Mouse (Mus musculus): ENCODE results near the gene Slco1a6.
"Not testable (repeated sequence)": the region's sequence is repeated elsewhere in the genome, so short reads cannot be mapped to it uniquely, and the experiment has no call there.

Slco1a6 gene

DNA sequence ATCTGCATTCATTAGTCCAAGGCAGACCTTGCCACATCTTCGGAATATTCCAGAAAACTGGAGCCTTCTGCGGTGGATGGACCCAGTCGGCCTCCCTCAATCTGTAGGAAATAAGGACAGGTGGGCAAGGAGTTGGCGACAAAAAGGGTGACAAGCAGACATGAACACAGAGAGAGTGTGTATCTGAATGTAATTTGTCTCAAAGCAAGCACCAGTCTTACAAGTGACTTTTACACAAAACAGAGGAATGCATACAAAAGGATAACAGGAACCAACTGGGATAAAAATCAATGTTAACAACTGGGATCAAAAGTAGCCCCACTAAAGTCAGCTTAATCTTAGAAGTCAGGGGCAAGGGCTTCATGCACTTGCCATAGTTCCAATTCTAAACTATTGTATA, at the start of gene Slco1a6:
Gene Slco1a6 (minus strand): TSS at position 101 of the 400 bp plus-strand sequence.
- no peak for DNase-seq (ENCODE audit: low read depth, low spot score)

DNA sequence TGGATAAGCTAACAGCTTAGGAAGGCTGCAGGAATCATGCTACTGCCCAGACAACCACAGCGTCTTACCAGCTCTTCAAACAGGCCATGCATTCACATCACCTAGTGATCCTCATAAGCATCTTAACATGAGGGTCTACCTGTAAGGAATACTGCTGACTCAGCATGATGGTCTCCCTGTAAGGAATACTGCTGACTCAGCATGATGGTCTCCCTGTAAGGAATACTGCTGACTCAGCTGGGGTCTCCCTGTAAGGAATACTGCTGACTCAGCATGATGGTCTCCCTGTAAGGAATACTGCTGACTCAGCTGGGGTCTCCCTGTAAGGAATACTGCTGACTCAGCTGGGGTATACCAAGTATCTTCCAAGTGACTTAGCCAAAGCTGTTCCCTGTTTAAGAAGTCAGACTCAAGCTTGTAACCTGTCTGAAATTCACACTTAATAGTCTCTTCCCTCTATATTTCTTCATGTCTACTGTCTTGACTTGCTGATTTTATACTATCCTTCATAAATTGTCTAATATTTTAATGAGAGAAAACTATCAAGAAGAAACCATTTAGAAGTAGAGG, 42.5 kb upstream of the Slco1a6 start:
- not testable (repeated sequence) for DNase-seq (ENCODE audit: low read depth, low spot score)

DNA sequence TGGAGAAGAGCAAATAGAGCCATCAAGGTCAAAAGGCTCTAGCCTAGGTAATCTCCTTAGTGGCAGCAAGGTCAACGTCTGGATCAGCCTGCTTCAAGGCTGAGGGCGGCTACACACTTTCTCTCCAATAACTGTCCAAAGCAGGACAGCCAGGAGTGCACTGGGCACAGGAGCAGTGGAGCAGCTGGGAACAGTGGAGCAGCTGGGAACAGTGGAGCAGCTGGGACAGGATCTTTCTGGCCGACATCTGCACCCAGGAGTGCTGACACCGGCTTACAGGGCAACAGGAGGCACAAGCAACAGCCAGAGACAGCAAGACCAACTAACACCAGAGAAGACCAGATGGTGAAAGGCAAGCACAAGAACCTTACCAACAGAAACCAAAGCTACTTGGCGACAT, 36.7 kb upstream of the Slco1a6 start:
- DNase-seq (ENCODE audit: low read depth, low spot score) = no peak

DNA sequence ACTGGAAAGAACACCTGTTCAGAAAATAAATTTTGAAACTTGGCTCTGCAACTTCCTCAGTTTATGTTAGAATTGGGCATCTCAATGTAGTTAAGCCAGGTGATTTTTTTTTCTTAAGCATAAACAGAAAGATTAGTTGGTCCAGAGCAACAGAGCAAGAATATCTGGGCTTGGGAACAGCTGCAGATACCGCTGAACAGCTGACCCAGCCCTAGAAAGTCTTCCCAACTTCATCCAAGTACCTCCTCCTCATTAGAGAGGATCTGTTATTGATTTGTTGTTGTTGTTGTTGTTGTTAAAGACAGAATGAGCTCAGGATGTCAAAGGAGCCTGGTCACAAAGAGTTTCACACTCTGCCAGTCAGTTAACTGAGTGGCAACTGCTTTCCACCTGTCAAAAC, 31.1 kb upstream of the Slco1a6 start:
- DNase-seq (ENCODE audit: low read depth, low spot score) = no peak

DNA sequence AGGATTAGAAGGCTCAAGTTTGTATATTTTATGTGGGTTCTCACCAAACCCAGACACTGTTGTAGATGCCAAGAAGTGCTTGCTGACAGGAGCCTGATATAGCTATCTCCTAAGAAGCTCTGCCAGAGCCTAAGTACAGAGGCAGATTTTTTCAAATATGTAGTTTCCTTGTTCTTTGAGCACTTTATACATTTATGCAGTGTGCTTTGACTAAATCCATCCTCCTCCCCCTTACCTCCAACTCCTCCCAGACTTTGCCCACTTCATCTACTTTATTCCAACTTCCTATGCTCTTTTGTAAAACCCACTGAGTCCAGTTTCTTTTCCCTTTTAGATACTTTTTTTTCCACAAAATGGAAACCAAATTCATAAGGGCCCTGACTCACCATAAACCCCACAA, 11.8 kb upstream of the Slco1a6 start:
- no peak for DNase-seq (ENCODE audit: low read depth, low spot score)

DNA sequence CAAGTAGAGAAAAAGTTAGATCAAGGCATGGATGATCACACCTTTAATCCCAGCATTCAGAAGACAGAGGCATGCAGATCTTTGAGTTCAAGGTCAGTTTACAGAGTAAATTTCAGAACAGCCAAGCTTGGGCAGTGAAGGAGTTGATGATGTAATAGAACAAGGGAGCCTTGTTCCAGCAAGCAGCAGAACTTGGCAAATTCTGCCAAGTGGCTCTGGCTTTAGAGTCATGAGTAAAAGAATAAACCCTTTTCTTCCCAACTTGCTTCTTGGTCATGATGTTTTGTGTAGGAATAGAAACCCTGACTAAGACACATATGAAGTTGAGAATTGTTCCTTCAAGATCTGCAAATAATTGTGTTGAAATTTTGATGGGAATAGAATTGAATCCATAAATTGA, 3.5 kb upstream of the Slco1a6 start:
- DNase-seq (ENCODE audit: low read depth, low spot score) = no peak

DNA sequence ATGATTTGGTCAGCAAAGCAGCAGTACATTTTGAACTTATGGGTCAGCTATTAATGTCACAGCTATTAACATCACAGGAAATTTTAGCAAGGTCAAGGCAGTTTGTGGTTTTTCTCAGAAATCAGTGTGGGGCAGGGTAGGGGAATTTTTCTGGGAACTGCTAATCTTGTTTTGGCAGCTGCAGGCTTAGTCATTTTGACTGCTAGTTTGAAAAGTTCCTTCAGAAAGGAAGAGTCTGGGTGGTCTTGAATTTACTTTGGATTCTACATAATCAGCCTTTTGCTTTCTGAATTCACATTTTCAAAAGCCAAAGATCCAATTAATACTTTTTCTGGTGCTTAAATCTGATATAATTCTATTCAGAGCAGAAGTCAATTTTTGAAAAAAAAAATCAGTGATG, 1.4 kb upstream of the Slco1a6 start:
- DNase-seq (ENCODE audit: low read depth, low spot score) = no peak

DNA sequence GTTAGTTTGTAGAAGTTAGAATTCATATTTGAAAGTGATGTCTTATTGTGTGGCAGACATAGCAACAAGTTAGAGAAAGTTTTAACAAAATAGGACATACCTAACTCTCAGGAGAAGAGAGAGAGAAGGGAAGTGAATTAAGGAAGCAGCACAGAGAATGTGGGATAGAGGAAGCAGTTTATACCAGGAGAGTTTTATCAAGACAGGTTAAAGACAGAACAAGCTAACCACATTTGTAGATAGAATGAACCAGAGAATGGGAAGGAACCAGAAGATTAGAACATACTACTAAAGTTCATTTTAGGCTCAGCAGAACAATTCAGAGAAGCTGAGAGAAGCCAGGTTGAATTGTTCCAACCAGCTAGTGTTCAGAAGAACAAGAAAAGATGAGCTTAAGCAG, 7.8 kb downstream of the Slco1a6 start:
- no peak for DNase-seq (ENCODE audit: low read depth, low spot score)

- DNase-seq (ENCODE audit: low read depth, low spot score) = no peak
These were observed 14.1 kb downstream of the Slco1a6 start for GRCm38 (mm10) chr6:142194245-142194644.

DNA sequence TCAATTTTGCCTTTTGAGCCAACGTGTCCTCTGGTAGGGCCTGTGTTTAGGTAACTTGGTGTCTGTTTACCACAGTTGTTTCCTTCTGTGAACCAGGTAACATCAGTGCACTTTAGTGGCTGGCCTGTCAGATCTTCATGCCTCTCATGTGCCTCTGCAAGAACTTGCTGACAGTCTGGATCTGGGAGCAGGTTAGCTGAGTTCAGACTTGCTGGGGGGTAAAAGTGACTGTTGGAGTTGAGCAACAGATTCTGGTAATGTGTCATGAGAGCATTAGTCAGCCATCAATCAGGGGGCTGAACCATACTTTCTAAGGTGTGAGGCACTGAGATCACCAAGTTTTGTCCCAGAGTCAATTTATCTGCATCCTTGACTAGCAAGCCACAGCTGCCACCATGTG, 16.4 kb downstream of the Slco1a6 start:
- no peak for DNase-seq (ENCODE audit: low read depth, low spot score)

DNA sequence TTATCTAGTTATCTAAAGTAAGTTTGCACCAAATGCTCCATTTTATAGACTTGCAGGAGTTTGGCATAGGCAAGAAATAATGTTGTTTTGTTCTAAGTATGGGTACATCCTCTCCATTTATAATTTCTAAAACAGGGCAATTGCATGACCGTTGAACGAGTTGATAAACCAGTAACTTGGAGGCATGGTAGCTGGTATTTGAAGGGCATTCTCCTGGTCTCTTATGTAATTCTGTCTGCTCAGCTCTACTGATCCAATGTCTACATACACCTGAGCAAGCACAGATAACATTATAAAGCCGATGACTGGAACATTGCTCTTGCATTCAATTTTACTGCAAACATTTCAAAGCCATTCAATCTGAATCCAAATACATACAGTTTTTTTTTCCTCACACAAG, 20.9 kb downstream of the Slco1a6 start:
- DNase-seq (ENCODE audit: low read depth, low spot score) = no peak

GRCm38 (mm10) chr6:142185868-142186415, 22.4 kb downstream of the Slco1a6 start:
- no peak for DNase-seq (ENCODE audit: low read depth, low spot score)

- DNase-seq (ENCODE audit: low read depth, low spot score) = no peak
These were observed 44.9 kb downstream of the Slco1a6 start for GRCm38 (mm10) chr6:142163406-142163805.

- DNase-seq (ENCODE audit: low read depth, low spot score) = no peak
These were observed 47.1 kb downstream of the Slco1a6 start for GRCm38 (mm10) chr6:142161171-142161570.

- not testable (repeated sequence) for DNase-seq (ENCODE audit: low read depth, low spot score)
These were observed 54.2 kb downstream of the Slco1a6 start for GRCm38 (mm10) chr6:142154081-142154480.

DNA sequence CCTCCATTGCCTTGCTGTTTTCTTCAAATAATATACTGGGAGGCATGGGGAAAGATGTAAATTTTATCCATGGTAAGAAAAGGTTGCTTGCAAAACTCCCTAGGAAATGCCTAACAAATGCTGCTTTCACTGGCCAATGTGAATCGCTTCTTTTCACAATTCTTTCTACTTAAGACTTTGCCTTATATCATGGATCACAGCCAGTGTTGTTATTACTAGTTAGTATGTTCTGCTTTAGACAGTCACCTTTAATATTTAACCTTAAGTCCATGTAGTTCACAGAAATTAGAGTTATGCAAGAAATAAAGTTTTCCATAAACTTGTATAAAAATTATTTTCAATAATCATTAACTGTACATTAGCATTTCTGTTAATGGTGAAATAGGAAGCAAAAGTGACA, 60.0 kb downstream of the Slco1a6 start:
- no peak for DNase-seq (ENCODE audit: low read depth, low spot score)

DNA sequence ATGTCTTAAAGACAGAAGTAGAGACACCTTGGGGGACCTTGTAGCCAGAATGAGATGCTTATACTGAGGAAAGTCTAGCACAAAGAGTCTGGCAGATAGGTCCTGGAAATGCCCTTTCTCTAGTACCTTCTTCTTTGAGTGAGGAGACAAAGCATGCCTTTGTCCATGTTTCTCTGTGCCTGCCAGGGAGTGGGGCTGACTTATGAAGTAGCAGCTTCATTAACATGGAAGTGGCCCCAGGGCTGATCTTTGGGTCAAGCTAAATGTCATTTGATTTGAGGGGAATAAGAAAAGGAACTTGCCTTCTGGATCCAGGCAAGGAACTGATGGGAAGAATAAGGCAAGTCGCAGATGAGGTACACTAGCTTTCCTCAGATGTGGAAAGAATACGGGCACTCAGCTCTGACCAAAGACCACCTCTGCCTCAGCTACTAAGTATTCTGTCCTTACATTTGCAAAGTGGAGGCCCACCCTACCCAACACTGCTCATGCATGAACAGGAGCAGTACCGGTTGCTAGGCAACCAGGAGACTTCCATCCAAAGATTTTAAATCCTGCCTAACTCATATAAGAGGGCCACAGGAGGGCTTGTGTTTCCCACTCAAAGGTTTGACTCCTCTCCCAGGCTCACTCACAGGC, 96.5 kb downstream of the Slco1a6 start:
- peak; percentile 9 for DNase-seq (ENCODE audit: low read depth, low spot score)

- no peak for DNase-seq (ENCODE audit: low read depth, low spot score)
These were observed 117.2 kb downstream of the Slco1a6 start for GRCm38 (mm10) chr6:142091126-142091525.

- not testable (repeated sequence) for DNase-seq (ENCODE audit: low read depth, low spot score)
These were observed 150.0 kb downstream of the Slco1a6 start for GRCm38 (mm10) chr6:142058281-142058680.

GRCm38 (mm10) chr6:142047689-142048088, 160.6 kb downstream of the Slco1a6 start:
- DNase-seq (ENCODE audit: low read depth, low spot score) = no peak

DNA sequence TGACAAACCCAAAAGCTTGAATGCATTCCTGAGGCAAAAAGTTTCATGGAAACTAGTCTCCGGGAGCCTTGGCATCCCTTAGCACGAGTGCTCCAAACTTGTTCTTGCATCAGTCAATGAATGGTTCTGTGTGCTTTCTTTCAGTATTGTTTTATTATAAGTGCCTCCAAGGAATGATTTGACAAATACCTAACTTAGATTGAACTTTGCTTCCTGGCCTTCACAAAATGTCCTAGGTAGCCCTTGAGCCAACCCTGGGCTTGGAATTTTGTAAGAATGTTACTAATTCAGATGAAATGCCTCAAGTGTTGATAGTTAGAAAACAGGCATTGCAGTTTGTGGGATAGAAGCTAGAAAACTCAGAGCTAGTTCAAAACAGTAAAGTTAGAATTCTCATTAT, 162.6 kb downstream of the Slco1a6 start:
- no peak for DNase-seq (ENCODE audit: low read depth, low spot score)

DNA sequence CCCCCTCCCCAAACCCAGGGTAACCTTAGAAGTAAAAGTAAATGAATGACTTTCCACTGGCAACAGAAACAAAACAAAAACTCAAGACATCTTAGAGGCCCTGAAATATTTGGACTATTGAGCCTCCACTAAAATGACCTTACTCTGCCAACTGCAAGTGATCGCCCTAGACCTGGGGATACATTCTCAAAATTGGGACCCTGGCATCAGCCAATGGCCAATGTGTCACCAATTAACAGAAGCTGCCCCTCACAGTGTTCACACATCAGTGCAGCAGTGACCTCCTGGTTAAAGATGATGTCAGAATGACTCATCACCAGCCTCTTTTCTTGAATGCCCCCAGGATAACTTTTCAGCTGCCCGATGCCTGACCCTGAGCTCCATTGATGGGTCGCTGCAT, 166.4 kb downstream of the Slco1a6 start:
- no peak for DNase-seq (ENCODE audit: low read depth, low spot score)
